Mouse (Mus musculus): Measurements from ENCODE around the gene Cpeb2. TPM values are rescaled to one million over a fixed set of nuclear protein-coding genes. Genes with fewer than 3 reads are reported as not detected.

Cpeb2 gene
- polyA plus RNA-seq (2012; rRNA removed) (5.7 and 7.5 TPM in 2 replicates), polyA plus RNA-seq (2014; fragmentation: Nextera tagmentation; extraction: Ambion mirVana) (4.5 TPM in 2 replicates)

- Histone ChIP-seq H3K4me1 (ENCODE audit: control insufficient read depth, insufficient read depth, low read length) (peaks cover 9% of the 10 kb centered on the region; the same call in 1 of the 2 replicates), H3K36me3 (ENCODE audit: control insufficient read depth, insufficient read depth, low read length) (no peaks in the 10 kb centered on the region), H3K9ac (ENCODE audit: low read depth, low read length, severe bottlenecking) (peak within 1 kb of the TSS; percentile 81), H3K4me3 (replicated peaks; ENCODE audit: low read length) (peak within 1 kb of the TSS; percentile 88), H3K9me3 (ENCODE audit: control insufficient read depth, low read length) (no peaks in the 10 kb centered on the region), H3K27ac (replicated peaks; ENCODE audit: low read depth, low read length) (peak within 1 kb of the TSS; percentile 92), H3K4me2 (replicated peaks; ENCODE audit: low read depth, low read length, severe bottlenecking) (peak within 1 kb of the TSS; percentile 94), H3K27me3 (ENCODE audit: control insufficient read depth, insufficient read depth, low read length) (0 out of 2 replicates have a peak, but pooled peaks cover 3% of the 10 kb centered on the region)
- TF ChIP-seq POLR2A (IDR thresholded peaks at IDR 0.05; ENCODE audit: borderline replicate concordance, extremely low read depth, insufficient read depth, insufficient read length), result peak; percentile 96; the same call in 1 of the 2 replicates
- ATAC-seq (ENCODE audit: low FRiP score, low read depth) (peak; percentile 88), DNase-seq (ENCODE audit: low spot score) (peak; percentile 86)
- WGBS, result under 1% methylated on average over 80 of the region's 89 CpGs
These were observed at the start of gene Cpeb2 for GRCm38 (mm10) chr5:43232480-43233315. Cpeb2 (plus strand) TSS chr5:43233170.

DNA sequence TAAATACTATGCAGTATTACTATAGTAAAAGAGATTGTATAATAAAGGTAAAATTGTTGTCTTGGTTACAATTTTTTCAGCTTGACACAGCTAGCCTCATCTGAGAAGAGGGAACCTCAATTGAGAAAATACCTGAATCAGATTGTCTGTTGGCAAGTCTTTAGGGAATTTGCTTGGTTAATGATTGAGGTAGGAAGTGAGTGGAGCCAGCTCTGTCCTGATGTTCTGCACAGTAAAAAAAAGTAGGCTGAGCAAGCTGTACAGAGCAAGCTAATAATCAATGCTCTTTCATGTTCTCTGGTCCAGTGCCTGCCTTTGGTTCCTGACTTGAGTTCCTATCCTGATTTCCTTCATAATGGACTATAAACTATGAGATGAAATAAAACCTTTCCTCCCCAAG, 49.4 kb upstream of the Cpeb2 start:
- ATAC-seq (ENCODE audit: low FRiP score, low read depth) (no peak), DNase-seq (ENCODE audit: low spot score) (no peak)
- H3K9me3 ChIP-seq (ENCODE audit: control insufficient read depth, low read length), result no peaks in the 10 kb centered on the region
- H3K9ac ChIP-seq (ENCODE audit: low read depth, low read length, severe bottlenecking), result no peak overlapping the region
- H3K27me3 ChIP-seq (ENCODE audit: control insufficient read depth, insufficient read depth, low read length), result no peaks in the 10 kb centered on the region
- no peak for TF ChIP-seq POLR2A (IDR thresholded peaks at IDR 0.05; ENCODE audit: borderline replicate concordance, extremely low read depth, insufficient read depth, insufficient read length)
- no peaks in the 10 kb centered on the region for H3K36me3 ChIP-seq (ENCODE audit: control insufficient read depth, insufficient read depth, low read length)
- no peak overlapping the region for H3K27ac ChIP-seq (replicated peaks; ENCODE audit: low read depth, low read length)
- H3K4me3 ChIP-seq (replicated peaks; ENCODE audit: low read length), result no peak overlapping the region
- H3K4me1 ChIP-seq (ENCODE audit: control insufficient read depth, insufficient read depth, low read length), result no peaks in the 10 kb centered on the region
- H3K4me2 ChIP-seq (replicated peaks; ENCODE audit: low read depth, low read length, severe bottlenecking), result no peak overlapping the region

GRCm38 (mm10) chr5:43184834-43185233, 48.1 kb upstream of the Cpeb2 start:
- no peak overlapping the region for H3K9ac ChIP-seq (ENCODE audit: low read depth, low read length, severe bottlenecking)
- no peaks in the 10 kb centered on the region for H3K4me1 ChIP-seq (ENCODE audit: control insufficient read depth, insufficient read depth, low read length)
- ATAC-seq (ENCODE audit: low FRiP score, low read depth) (no peak), DNase-seq (ENCODE audit: low spot score) (no peak)
- no peak overlapping the region for H3K4me3 ChIP-seq (replicated peaks; ENCODE audit: low read length)
- H3K27ac ChIP-seq (replicated peaks; ENCODE audit: low read depth, low read length), result no peak overlapping the region
- H3K36me3 ChIP-seq (ENCODE audit: control insufficient read depth, insufficient read depth, low read length), result no peaks in the 10 kb centered on the region
- H3K27me3 ChIP-seq (ENCODE audit: control insufficient read depth, insufficient read depth, low read length), result no peaks in the 10 kb centered on the region
- no peak overlapping the region for H3K4me2 ChIP-seq (replicated peaks; ENCODE audit: low read depth, low read length, severe bottlenecking)
- H3K9me3 ChIP-seq (ENCODE audit: control insufficient read depth, low read length), result no peaks in the 10 kb centered on the region
- 67% methylated on average over 3 of the region's 3 CpGs for WGBS
- no peak for TF ChIP-seq POLR2A (IDR thresholded peaks at IDR 0.05; ENCODE audit: borderline replicate concordance, extremely low read depth, insufficient read depth, insufficient read length)

DNA sequence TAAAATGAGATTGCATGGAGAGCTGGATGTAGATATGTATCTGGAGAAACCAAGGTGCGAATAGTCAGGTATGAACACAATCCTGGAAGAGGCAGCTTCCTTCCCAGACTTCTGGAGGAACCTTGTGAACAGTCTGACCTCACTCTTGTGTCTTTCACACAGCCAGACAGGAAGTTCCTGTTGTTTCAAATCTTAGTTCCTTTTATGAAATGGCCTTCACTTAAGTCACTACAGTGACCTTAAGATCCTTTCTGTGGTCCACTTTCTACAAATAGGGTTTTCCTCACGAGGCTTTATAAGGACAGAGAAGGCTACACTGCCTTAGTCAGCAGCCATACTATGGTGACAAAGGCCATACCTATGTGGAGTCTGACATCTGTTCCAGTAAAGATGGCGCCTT, 47.5 kb upstream of the Cpeb2 start:
- DNase-seq (ENCODE audit: low spot score), result no peak
- no peak overlapping the region for H3K9ac ChIP-seq (ENCODE audit: low read depth, low read length, severe bottlenecking)
- no peak overlapping the region for H3K4me2 ChIP-seq (replicated peaks; ENCODE audit: low read depth, low read length, severe bottlenecking)
- H3K27me3 ChIP-seq (ENCODE audit: control insufficient read depth, insufficient read depth, low read length), result no peaks in the 10 kb centered on the region
- TF ChIP-seq POLR2A (IDR thresholded peaks at IDR 0.05; ENCODE audit: borderline replicate concordance, extremely low read depth, insufficient read depth, insufficient read length), result no peak
- no peaks in the 10 kb centered on the region for H3K9me3 ChIP-seq (ENCODE audit: control insufficient read depth, low read length)
- no peaks in the 10 kb centered on the region for H3K36me3 ChIP-seq (ENCODE audit: control insufficient read depth, insufficient read depth, low read length)
- 85% methylated on average over 3 of the region's 3 CpGs for WGBS
- ATAC-seq (ENCODE audit: low FRiP score, low read depth), result no peak
- no peak overlapping the region for H3K4me3 ChIP-seq (replicated peaks; ENCODE audit: low read length)
- no peaks in the 10 kb centered on the region for H3K4me1 ChIP-seq (ENCODE audit: control insufficient read depth, insufficient read depth, low read length)
- no peak overlapping the region for H3K27ac ChIP-seq (replicated peaks; ENCODE audit: low read depth, low read length)

DNA sequence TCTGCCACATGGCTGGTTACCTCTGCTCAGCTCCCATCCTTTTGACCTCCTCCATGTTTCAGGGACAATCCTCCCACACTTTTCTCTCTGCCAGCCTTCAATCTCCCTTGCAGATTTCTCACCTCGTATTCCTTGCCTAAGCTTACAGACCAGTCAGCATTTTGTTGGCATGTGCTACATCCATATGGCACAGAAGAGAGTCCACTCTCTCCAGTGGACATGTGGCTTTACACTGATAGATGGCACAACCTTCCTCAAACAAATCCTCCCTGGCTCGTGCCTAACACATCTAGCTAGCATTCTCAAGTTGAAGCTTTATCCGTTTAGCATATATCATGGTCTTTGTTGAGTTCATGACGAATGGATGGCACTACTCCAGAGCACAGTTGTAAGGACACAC, 32.3 kb upstream of the Cpeb2 start:
- no peak for TF ChIP-seq POLR2A (IDR thresholded peaks at IDR 0.05; ENCODE audit: borderline replicate concordance, extremely low read depth, insufficient read depth, insufficient read length)
- H3K4me3 ChIP-seq (replicated peaks; ENCODE audit: low read length), result no peak overlapping the region
- no peaks in the 10 kb centered on the region for H3K36me3 ChIP-seq (ENCODE audit: control insufficient read depth, insufficient read depth, low read length)

More for the DNA sequence above, 32.3 kb upstream of the Cpeb2 start:
- no peak for DNase-seq (ENCODE audit: low spot score)
- H3K27me3 ChIP-seq (ENCODE audit: control insufficient read depth, insufficient read depth, low read length), result no peaks in the 10 kb centered on the region
- no peaks in the 10 kb centered on the region for H3K4me1 ChIP-seq (ENCODE audit: control insufficient read depth, insufficient read depth, low read length)
- H3K9me3 ChIP-seq (ENCODE audit: control insufficient read depth, low read length), result no peaks in the 10 kb centered on the region
- 77% methylated on average over 4 of the region's 4 CpGs for WGBS
- no peak overlapping the region for H3K27ac ChIP-seq (replicated peaks; ENCODE audit: low read depth, low read length)
- no peak overlapping the region for H3K4me2 ChIP-seq (replicated peaks; ENCODE audit: low read depth, low read length, severe bottlenecking)
- no peak for ATAC-seq (ENCODE audit: low FRiP score, low read depth)
- no peak overlapping the region for H3K9ac ChIP-seq (ENCODE audit: low read depth, low read length, severe bottlenecking)

Measured in limb, embryonic 14.5 days (tissue).